Mouse (Mus musculus): ENCODE data around the gene Gm45021. TPM values are rescaled to one million over a fixed set of nuclear protein-coding genes. Genes with fewer than 3 reads are reported as not detected.
"Not testable (repeated sequence)": the region's sequence is repeated elsewhere in the genome, so short reads cannot be mapped to it uniquely, and the experiment has no call there.

The Gm45021 gene
- polyA plus RNA-seq, 1 experiment from 2014 or later: not detected

DNA sequence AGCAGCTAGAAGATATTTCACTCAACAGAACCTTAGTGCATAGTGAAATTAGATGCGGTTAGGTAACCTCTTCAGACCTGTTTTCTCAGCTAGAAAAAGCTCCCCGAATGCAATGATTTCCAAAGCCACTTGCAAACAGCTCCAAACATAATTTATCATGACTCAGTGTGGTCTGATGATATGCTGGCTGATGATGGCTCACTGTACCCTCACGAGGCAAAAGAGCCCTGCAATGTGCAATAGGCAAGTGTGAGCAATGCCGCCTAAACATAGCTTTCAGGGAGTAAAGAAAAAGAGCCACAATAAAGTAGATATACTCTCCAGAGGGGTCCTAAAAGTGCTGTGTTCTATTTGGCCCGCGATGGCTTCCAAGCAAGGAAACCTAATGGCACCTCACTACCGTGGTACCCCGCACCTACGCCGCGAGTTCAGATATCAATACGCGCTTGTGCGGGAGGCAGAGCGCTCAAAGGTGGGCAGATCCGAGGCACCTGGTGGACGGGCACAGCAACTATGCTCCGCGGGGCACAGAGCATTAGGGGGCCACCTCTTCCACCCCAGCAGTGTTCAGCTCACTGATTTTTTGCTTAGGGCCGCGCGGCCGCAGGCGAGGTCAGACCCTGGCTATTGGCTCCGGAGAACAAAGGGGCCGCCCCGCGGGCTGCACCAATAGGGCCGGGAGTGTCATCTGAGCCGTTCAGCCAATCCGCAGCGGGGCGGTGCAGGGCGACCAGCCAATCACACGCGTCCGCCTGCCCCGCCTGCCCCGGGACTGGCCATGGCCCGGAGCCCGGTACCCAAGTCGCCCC lies 12.1 kb downstream of the Gm45021 start, which contains the start of gene Zfp775:
Gene Zfp775 (plus strand): TSS at position 793 of the 809 bp plus-strand sequence.
- 6% methylated on average over 42 of the region's 42 CpGs for WGBS
- Histone ChIP-seq H3K27ac (replicated peaks) (peak within 1 kb of the TSS; percentile 95), H3K36me3 (replicated peaks) (peaks cover 51% of the 10 kb centered on the region), H3K27me3 (replicated peaks; ENCODE audit: low read depth, poor library complexity, severe bottlenecking) (no peaks in the 10 kb centered on the region), H3K9me3 (peaks cover 22% of the 10 kb centered on the region), H3K4me3 (peak within 1 kb of the TSS; percentile 81), H3K4me1 (peaks cover 20% of the 10 kb centered on the region)
- DNase-seq (ENCODE audit: low spot score): peak; percentile 98

- H3K27ac ChIP-seq (replicated peaks): peak overlapping the region; percentile 95
- H3K4me1 ChIP-seq: peaks cover 20% of the 10 kb centered on the region
- H3K36me3 ChIP-seq (replicated peaks): peaks cover 44% of the 10 kb centered on the region
- no peaks in the 10 kb centered on the region for H3K27me3 ChIP-seq (replicated peaks; ENCODE audit: low read depth, poor library complexity, severe bottlenecking)
- H3K4me3 ChIP-seq: peak overlapping the region; percentile 81
- 2% methylated on average over 28 of the region's 28 CpGs for WGBS
- no peak for DNase-seq (ENCODE audit: low spot score)
- H3K9me3 ChIP-seq: peaks cover 15% of the 10 kb centered on the region
Observed at GRCm38 (mm10) chr6:48602080-48602741, 12.8 kb downstream of the Gm45021 start.

GRCm38 (mm10) chr6:48608124-48608523 lies 18.7 kb downstream of the Gm45021 start:
- H3K36me3 ChIP-seq (replicated peaks): peaks cover 19% of the 10 kb centered on the region
- H3K4me1 ChIP-seq: no peaks in the 10 kb centered on the region
- H3K27ac ChIP-seq (replicated peaks): no peak overlapping the region
- no peak overlapping the region for H3K4me3 ChIP-seq
- H3K9me3 ChIP-seq: no peaks in the 10 kb centered on the region
- no peak for DNase-seq (ENCODE audit: low spot score)
- no peaks in the 10 kb centered on the region for H3K27me3 ChIP-seq (replicated peaks; ENCODE audit: low read depth, poor library complexity, severe bottlenecking)
- whole genome bisulfite sequencing: 62% methylated on average over 2 of the region's 2 CpGs

- no peaks in the 10 kb centered on the region for H3K27me3 ChIP-seq (replicated peaks; ENCODE audit: low read depth, poor library complexity, severe bottlenecking)
- H3K27ac ChIP-seq (replicated peaks): no peak overlapping the region
- H3K9me3 ChIP-seq: no peaks in the 10 kb centered on the region
- WGBS: 60% methylated on average over 7 of the region's 7 CpGs
- peaks cover 32% of the 10 kb centered on the region for H3K36me3 ChIP-seq (replicated peaks)
- no peak for DNase-seq (ENCODE audit: low spot score)
- H3K4me1 ChIP-seq: no peaks in the 10 kb centered on the region
- no peak overlapping the region for H3K4me3 ChIP-seq
Observed at GRCm38 (mm10) chr6:48609512-48609911, 20.1 kb downstream of the Gm45021 start.

- Histone ChIP-seq H3K27me3 (replicated peaks; ENCODE audit: low read depth, poor library complexity, severe bottlenecking) (no peaks in the 10 kb centered on the region), H3K36me3 (replicated peaks) (peaks cover 36% of the 10 kb centered on the region), H3K4me1 (no peaks in the 10 kb centered on the region), H3K9me3 (no peaks in the 10 kb centered on the region), H3K27ac (replicated peaks) (no peak overlapping the region), H3K4me3 (no peak overlapping the region)
- DNase-seq (ENCODE audit: low spot score): no peak
- 86% methylated on average over 3 of the region's 3 CpGs for WGBS
Observed at GRCm38 (mm10) chr6:48610657-48611056, 21.2 kb downstream of the Gm45021 start.

GRCm38 (mm10) chr6:48613464-48613863 lies 24.1 kb downstream of the Gm45021 start:
- Histone ChIP-seq H3K4me3 (no peak overlapping the region), H3K9me3 (no peaks in the 10 kb centered on the region), H3K27ac (replicated peaks) (no peak overlapping the region), H3K36me3 (replicated peaks) (peaks cover 46% of the 10 kb centered on the region), H3K4me1 (no peaks in the 10 kb centered on the region), H3K27me3 (replicated peaks; ENCODE audit: low read depth, poor library complexity, severe bottlenecking) (no peaks in the 10 kb centered on the region)
- WGBS: 88% methylated on average over 4 of the region's 4 CpGs
- DNase-seq (ENCODE audit: low spot score): no peak

GRCm38 (mm10) chr6:48614756-48615155 lies 25.3 kb downstream of the Gm45021 start:
- WGBS: 91% methylated on average over 5 of the region's 5 CpGs
- Histone ChIP-seq H3K27ac (replicated peaks) (no peak overlapping the region), H3K27me3 (replicated peaks; ENCODE audit: low read depth, poor library complexity, severe bottlenecking) (no peaks in the 10 kb centered on the region), H3K9me3 (no peaks in the 10 kb centered on the region), H3K4me3 (no peak overlapping the region), H3K4me1 (no peaks in the 10 kb centered on the region), H3K36me3 (replicated peaks) (peaks cover 56% of the 10 kb centered on the region)
- no peak for DNase-seq (ENCODE audit: low spot score)

- H3K27me3 ChIP-seq (replicated peaks; ENCODE audit: low read depth, poor library complexity, severe bottlenecking): no peaks in the 10 kb centered on the region
- H3K9me3 ChIP-seq: no peaks in the 10 kb centered on the region
- no peaks in the 10 kb centered on the region for H3K4me1 ChIP-seq
- H3K4me3 ChIP-seq: no peak overlapping the region
- DNase-seq (ENCODE audit: low spot score): no peak
- H3K36me3 ChIP-seq (replicated peaks): peaks cover 50% of the 10 kb centered on the region
- no peak overlapping the region for H3K27ac ChIP-seq (replicated peaks)
- 93% methylated on average over 30 of the region's 30 CpGs for WGBS
Observed at GRCm38 (mm10) chr6:48620031-48620430, 30.6 kb downstream of the Gm45021 start.

- not testable (repeated sequence) for H3K9me3 ChIP-seq; H3K4me3 ChIP-seq; DNase-seq (ENCODE audit: low spot score); H3K27ac ChIP-seq (replicated peaks)
- peaks cover 19% of the 10 kb centered on the region for H3K27me3 ChIP-seq (replicated peaks; ENCODE audit: low read depth, poor library complexity, severe bottlenecking)
- peaks cover 11% of the 10 kb centered on the region for H3K4me1 ChIP-seq
- WGBS: 86% methylated on average over 8 of the region's 8 CpGs
- H3K36me3 ChIP-seq (replicated peaks): peaks cover 41% of the 10 kb centered on the region
Observed at GRCm38 (mm10) chr6:48622186-48622843, 32.9 kb downstream of the Gm45021 start.

- no peak for DNase-seq (ENCODE audit: low spot score)
- Histone ChIP-seq H3K4me3 (no peak overlapping the region), H3K4me1 (peaks cover 16% of the 10 kb centered on the region), H3K27me3 (replicated peaks; ENCODE audit: low read depth, poor library complexity, severe bottlenecking) (peaks cover 31% of the 10 kb centered on the region), H3K36me3 (replicated peaks) (peaks cover 35% of the 10 kb centered on the region), H3K9me3 (no peaks in the 10 kb centered on the region), H3K27ac (replicated peaks) (no peak overlapping the region)
- 26% methylated on average over 1 of the region's 1 CpGs for WGBS
Observed at GRCm38 (mm10) chr6:48623460-48623859, 34.0 kb downstream of the Gm45021 start.

- H3K27me3 ChIP-seq (replicated peaks; ENCODE audit: low read depth, poor library complexity, severe bottlenecking): peaks cover 61% of the 10 kb centered on the region
- WGBS: 31% methylated on average over 8 of the region's 8 CpGs
Observed at GRCm38 (mm10) chr6:48626464-48626863, 37.1 kb downstream of the Gm45021 start, which contains the start of gene AI854703. Gene AI854703, plus strand, starts transcription at chr6:48626764.

GRCm38 (mm10) chr6:48626984-48627383 lies 37.6 kb downstream of the Gm45021 start:
- H3K36me3 ChIP-seq (replicated peaks): peaks cover 2% of the 10 kb centered on the region; the same call in 1 of the 2 replicates
- under 1% methylated on average over 32 of the region's 32 CpGs for WGBS

More at GRCm38 (mm10) chr6:48626464-48626863, 37.1 kb downstream of the Gm45021 start, which contains the start of gene AI854703:
- Histone ChIP-seq H3K27ac (replicated peaks) (peak within 1 kb of the TSS; percentile 52; the same call in 1 of the 2 replicates), H3K4me3 (peak within 1 kb of the TSS; percentile 60), H3K4me1 (peaks cover 32% of the 10 kb centered on the region), H3K9me3 (no peaks in the 10 kb centered on the region), H3K36me3 (replicated peaks) (peaks cover 7% of the 10 kb centered on the region; the same call in 1 of the 2 replicates)
- no peak for DNase-seq (ENCODE audit: low spot score)

More at GRCm38 (mm10) chr6:48626984-48627383, 37.6 kb downstream of the Gm45021 start:
- peak overlapping the region; percentile 60 for H3K4me3 ChIP-seq
- H3K4me1 ChIP-seq: peaks cover 32% of the 10 kb centered on the region
- H3K27ac ChIP-seq (replicated peaks): peak overlapping the region; percentile 52; the same call in 1 of the 2 replicates
- peak; percentile 73 for DNase-seq (ENCODE audit: low spot score)
- H3K27me3 ChIP-seq (replicated peaks; ENCODE audit: low read depth, poor library complexity, severe bottlenecking): peaks cover 66% of the 10 kb centered on the region
- H3K9me3 ChIP-seq: no peaks in the 10 kb centered on the region

Data from embryonic facial prominence, embryonic 10.5 days (tissue).